Mouse (Mus musculus): ENCODE results near the gene Zer1. TPM values are rescaled to one million over a fixed set of nuclear protein-coding genes. Genes with fewer than 3 reads are reported as not detected.
"Not testable (repeated sequence)": the region's sequence is repeated elsewhere in the genome, so short reads cannot be mapped to it uniquely, and the experiment has no call there.

The Zer1 gene
- total RNA-seq, 1 experiment from 2014 or later, result 46.3 TPM

DNA sequence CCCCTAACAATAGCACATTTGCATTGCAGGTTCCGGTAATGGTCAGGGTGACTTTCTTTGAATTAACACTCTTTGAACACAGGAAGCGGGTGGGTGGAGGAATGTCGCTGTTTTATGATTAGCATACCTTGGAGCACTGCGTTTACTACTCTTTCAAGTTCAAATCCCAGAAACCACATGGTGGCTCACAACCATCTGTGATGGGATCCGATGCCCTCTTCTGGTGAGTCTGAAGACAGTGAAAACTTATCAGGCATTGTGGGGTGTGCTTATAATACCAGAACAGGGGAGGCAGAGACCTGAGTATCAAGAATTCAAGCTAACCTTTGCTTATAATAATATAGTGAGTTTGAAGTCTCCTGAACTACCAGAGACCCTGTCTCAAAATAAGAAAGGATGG lies 6.9 kb upstream of the Zer1 start:
- not testable (repeated sequence) for ATAC-seq (ENCODE audit: extremely low read depth, insufficient number of reproducible peaks, low FRiP score, poor library complexity, severe bottlenecking)

DNA sequence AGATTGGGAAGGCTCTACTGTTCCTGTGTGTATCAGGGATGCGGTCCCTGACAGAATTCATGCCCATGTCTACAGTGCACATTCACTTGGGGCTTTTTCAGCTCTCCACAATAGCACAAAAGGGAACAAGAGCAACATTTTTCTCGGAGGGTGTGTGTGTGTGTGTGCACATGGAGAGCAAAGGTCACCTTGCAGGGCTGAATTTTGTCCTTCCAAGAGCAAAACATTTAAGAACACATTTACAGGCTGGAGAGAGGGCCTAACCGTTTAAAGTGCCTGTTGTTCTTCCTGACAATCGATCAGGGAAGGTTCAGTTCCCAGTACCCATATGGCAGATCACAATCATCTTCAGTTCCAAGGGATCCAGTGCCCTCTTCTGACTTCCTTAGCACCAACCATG lies 5.8 kb upstream of the Zer1 start:
- no peak for ATAC-seq (ENCODE audit: extremely low read depth, insufficient number of reproducible peaks, low FRiP score, poor library complexity, severe bottlenecking)

DNA sequence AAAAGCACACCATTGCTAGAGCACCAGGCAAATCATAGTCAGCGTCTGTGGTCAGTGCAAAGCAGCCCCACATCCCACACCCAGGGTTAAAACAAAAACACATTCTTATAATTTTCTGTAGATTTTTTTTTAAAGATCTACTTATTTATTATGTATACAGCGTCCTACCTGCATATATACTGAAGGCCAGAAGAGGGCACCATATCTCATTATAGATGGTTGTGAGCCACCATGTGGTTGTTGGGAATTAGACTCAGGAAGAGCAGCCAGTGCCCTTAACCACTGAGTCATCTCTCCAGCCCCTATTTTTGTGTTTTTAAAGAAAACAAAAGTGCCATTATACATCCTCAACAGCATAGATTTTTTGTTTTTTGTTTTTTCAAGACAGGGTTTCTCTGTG lies 4.4 kb upstream of the Zer1 start:
- no peak for ATAC-seq (ENCODE audit: extremely low read depth, insufficient number of reproducible peaks, low FRiP score, poor library complexity, severe bottlenecking)

DNA sequence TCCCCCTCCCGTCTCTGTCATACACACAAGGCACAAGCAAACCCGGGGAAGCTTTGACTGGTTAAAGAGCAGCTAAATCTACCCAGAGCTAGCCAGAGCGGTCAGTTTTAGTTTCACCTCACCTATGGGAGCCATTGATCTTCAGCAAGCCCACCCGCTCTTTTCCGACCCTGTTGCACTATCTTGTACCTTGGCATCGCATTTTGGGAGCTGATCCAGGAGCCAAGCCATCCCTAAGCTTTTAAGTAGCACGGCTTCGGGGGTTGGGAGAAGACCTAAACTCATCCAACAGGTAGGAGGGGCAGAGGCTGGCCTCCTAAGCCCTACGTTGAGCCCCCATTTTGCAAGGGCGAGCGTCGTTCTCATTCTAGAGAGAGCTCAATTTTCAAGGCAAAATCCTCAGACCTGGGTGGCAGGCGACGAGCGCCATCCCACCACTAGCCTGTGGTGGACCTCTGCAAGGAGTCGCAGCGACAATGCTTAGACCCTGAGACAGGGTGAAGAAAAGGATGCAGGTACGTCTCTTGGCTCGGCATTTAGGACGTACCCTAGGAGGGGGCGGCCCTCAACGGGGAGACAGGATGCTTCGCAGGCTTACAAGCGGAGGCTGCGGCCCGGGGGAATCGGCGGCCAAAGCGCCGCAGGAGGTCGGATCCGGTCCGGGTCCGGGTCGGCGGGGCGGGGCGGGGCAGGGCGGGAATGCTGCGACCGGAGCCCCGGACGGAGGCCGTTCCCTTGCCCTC lies 485 bp downstream of the Zer1 start:
- 0 out of 2 replicates have a peak, but pooled peaks have one; percentile 8 for ATAC-seq (ENCODE audit: extremely low read depth, insufficient number of reproducible peaks, low FRiP score, poor library complexity, severe bottlenecking)

DNA sequence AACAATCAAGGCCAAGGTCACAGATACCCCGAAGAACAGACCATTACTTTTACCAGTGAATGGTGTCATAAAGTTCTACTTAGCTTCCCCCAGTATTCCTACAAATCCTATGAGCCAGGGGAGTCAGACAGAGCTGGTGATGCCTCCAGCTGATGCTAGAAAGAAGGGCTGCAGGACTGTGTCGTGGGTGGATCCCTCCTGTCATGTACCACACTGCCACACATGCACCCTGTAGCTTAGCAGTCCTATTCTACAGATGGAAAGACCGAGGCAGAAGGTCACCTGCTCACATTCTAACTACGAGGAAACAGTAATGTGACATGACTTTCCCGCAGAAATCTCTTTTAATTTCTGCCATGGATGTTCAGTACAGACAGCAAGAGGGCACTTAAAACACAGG lies 1.6 kb downstream of the Zer1 start:
- ATAC-seq (ENCODE audit: extremely low read depth, insufficient number of reproducible peaks, low FRiP score, poor library complexity, severe bottlenecking), result no peak

DNA sequence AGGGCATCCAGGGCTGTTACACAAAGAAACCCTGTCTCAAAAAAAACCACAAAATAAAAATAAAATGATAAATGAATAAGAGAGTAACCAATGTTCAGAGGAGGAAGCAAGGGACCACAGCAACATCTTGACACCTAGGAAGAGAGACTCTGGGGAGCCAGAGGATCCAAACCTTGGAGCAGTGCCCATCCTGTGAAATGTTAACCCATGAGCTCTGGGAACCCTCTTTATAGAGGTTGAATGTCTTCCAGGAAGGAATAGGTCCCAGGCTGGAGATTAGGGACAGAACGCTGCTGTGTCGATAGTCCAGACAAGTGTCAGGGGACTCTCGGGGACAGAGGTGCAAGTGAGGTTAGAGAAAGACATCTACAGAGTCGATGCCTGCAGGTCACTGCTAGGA lies 4.1 kb downstream of the Zer1 start:
- ATAC-seq (ENCODE audit: extremely low read depth, insufficient number of reproducible peaks, low FRiP score, poor library complexity, severe bottlenecking), result no peak

DNA sequence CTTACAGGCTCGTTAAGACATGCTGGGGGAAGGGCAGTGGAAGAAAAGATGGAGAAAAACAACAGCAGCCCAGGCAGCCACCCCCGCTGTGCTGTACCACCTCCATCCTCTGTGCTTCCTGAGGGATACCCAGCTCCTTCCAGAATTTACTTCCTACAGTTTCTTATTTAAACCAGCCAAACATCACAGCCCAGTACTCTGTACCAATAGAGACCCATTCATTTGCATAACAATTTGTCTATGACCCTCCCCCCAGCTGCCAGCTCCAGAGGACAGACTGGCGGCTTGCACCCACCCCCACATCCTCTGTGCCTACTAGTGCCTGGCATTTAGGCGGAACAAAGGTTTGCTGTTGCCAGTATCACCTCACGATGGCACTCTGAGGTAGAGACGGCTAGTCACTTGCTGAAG lies 4.7 kb downstream of the Zer1 start:
- peak; percentile 49 for ATAC-seq (ENCODE audit: extremely low read depth, insufficient number of reproducible peaks, low FRiP score, poor library complexity, severe bottlenecking)

DNA sequence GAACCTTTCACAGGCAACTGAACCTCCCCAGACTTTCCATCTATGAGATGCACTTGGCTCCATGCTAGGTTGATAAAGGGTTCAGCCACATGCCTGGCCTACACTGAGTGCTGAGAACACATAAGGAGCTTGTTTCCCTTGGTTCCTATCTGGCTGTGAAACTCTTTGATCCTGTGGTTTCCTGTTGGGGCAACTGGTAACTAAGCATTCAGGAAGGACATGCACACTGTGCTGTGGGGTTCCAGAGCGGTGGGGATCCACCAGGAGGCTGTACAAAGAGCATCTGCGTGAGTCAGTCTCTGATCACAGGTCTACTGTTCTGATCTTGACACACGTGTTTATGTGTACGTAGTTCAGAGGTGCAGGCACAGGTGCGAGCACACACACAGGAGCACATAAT lies 11.8 kb downstream of the Zer1 start:
- no peak for ATAC-seq (ENCODE audit: extremely low read depth, insufficient number of reproducible peaks, low FRiP score, poor library complexity, severe bottlenecking)

DNA sequence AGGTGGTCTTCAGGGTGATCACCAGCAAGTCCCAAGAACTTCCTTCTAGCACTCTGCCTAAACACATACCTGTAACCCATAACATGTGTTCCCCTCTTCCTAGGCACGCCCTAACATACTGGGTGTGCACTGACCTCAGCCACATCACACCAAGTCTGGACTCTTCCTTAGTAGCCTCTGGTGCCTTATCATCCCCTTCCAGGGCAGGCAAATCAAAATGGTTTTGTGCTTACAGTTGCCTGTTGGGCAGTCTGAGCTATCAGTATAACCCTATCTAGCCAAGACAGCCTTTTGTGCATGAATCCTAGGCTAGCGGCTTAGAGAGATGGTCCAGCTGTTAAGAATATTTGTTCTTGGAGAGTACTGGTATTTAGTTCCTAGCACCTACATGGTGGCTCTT lies 12.9 kb downstream of the Zer1 start:
- no peak for ATAC-seq (ENCODE audit: extremely low read depth, insufficient number of reproducible peaks, low FRiP score, poor library complexity, severe bottlenecking)

DNA sequence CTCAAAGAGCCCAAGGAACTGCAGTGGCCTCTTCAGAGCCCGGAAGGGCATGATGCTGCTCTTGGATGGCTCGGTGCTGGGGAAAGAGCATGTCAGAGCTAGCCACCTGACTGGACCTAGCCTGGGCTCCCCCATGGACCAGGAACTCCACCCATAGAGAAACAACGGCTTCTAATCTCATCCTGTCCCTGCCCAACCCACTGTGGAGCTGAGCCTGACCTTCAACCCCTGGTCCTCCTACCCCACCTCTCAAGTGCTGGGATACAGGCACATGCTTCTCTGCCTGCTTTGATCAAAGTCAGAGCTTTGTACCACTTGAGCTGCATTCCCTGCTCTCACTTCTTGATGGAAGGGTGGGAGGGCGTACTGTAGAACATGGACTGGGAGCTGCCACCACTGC lies 16.1 kb downstream of the Zer1 start:
- no peak for ATAC-seq (ENCODE audit: extremely low read depth, insufficient number of reproducible peaks, low FRiP score, poor library complexity, severe bottlenecking)

DNA sequence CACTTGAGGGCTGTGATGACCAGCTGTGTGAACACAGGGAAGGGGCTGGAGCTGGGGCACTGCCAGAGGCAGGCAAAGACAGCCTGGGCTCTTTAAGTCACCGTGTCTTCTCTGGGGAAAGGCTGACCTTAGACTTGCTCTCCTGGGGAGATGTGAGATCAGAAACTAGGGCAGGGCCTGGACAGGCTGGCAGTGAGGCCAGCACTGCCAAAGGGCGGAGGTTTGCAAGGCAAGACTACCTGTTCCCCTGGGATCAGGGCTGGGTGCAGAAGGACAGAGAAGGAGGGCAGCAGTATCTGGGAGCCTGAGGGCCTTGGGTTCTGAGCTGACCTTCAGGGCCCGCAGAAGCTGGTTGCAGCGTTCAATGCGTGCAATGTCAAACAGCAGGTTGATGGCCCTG lies 16.7 kb downstream of the Zer1 start:
- no peak for ATAC-seq (ENCODE audit: extremely low read depth, insufficient number of reproducible peaks, low FRiP score, poor library complexity, severe bottlenecking)

DNA sequence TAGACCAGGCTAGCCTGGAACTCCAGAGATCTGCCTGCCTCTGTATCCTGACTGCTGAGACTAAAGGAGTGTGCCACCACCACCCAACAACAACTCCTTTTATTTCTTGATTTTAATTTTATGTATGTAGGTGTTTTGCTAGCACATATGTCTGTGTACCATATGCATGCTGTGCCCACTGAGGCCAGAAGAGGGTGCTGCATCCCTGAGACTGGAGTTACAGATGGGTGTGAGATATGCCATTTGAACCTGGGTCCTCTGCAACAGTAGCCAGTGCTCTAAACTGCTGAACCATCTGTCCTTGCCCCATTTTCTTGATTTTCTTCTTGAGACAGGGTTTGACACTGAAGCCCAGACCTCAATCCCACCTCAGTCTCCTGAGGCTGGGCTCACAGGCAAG lies 18.0 kb downstream of the Zer1 start:
- ATAC-seq (ENCODE audit: extremely low read depth, insufficient number of reproducible peaks, low FRiP score, poor library complexity, severe bottlenecking), result peak; percentile 39; the same call in 1 of the 2 replicates

DNA sequence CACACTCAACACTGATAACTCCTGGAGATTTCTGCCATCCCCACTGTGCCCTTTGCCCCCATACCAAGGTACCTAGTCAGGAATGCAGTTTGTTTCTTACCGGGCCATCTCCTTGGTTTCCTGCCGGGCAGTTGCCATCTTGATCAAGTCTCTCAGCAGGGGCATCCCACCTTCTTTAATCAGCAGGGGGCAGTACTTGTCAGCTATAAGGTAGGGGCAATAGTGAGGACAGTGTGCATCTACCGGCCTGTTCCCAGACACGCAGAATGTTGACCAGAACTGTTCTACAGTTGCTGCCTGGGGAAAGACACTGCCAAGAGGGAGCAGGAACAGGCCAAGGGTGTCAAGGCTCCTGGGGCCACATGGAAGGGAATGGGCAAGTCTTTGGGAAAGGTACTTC lies 24.2 kb downstream of the Zer1 start:
- no peak for ATAC-seq (ENCODE audit: extremely low read depth, insufficient number of reproducible peaks, low FRiP score, poor library complexity, severe bottlenecking)

DNA sequence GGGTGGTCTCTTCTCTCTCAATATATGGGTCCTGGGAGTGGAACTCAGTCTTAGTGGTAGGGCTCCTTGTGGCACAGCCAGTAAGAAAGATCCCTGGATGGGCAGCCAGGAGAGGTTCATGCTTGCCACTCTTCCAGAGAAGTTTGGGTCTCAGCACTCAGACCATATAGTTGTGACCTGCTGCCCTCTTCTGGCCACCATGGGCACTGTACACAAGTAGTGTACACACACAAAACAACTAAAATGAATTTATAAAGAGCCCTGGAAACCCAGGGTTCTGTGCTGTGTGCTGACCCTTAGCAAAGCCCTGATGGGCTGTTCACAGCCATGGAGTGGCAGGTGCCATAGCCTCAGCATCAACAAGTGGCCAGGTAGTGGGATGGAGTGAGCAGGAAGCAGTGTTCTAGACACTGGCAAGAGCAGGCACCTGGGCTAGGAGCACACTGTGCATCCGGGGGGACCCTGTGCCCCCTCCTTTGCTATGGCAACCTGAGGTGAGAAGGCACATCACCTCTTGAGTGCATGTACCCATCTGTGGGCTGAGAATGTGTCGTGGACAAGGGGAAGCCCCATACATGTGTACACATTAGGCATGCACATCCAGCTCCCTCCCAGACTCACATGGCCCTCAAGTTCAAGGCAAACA lies 28.4 kb downstream of the Zer1 start:
- peak; percentile 24; the same call in 1 of the 2 replicates for ATAC-seq (ENCODE audit: extremely low read depth, insufficient number of reproducible peaks, low FRiP score, poor library complexity, severe bottlenecking)

DNA sequence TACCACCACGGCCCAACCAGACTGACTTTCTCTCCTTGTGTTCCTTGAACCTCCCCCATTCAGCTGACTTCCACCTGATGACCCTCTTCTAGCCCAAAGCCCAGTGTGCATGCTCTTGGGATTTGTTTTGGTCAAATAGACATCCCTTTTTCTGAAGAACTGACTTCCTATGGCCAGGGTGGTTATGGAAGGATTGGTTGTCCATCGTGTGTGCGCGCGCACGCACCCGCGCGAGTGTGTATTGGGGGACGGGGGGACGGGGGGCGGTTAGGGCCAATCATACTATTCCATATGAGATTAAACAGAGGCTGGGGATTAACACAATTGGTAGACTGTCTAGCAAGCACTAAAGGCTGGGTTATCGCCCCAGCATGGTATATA lies 30.2 kb downstream of the Zer1 start:
- no peak for ATAC-seq (ENCODE audit: extremely low read depth, insufficient number of reproducible peaks, low FRiP score, poor library complexity, severe bottlenecking)

DNA sequence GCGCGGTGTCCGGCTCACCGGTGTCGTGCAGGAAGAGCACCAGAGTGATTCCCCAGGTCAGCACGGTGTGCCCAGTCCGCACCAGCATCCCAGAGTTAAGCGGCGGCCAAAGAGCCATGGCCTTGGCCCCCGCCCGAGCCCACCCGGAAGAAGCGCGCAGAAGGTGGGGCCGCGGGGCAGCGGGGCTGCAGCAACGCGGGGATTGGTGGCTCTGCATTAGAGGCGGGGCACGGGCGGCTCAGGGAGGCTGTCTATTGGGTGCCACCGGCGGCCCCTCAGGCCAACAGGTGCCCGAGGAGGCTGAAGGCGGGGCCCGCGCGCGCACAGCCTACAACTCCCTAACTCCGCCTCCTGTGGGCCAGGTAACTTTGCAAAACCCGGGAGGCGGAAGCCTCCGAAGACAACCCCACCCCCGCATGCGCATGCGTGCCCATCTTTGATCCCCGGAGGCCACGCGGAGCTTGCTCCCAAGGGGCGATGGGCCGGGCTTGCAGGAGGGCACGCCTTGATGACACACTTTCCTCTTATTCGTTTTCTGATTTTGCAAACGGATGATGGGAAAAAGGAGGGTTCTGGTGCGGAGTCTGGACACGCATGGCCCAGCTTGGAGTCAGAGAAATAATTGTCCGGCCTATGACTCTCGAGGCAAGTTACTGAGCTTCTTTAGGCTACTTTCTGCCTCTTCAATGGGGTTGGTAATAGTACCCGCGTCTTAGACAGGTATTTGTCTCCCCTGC lies 30.7 kb downstream of the Zer1 start, which contains the start of gene Zdhhc12:
Zdhhc12 (minus strand) TSS at position 178 of the 737 bp plus-strand sequence.
- ATAC-seq (ENCODE audit: extremely low read depth, insufficient number of reproducible peaks, low FRiP score, poor library complexity, severe bottlenecking), result peak; percentile 84

DNA sequence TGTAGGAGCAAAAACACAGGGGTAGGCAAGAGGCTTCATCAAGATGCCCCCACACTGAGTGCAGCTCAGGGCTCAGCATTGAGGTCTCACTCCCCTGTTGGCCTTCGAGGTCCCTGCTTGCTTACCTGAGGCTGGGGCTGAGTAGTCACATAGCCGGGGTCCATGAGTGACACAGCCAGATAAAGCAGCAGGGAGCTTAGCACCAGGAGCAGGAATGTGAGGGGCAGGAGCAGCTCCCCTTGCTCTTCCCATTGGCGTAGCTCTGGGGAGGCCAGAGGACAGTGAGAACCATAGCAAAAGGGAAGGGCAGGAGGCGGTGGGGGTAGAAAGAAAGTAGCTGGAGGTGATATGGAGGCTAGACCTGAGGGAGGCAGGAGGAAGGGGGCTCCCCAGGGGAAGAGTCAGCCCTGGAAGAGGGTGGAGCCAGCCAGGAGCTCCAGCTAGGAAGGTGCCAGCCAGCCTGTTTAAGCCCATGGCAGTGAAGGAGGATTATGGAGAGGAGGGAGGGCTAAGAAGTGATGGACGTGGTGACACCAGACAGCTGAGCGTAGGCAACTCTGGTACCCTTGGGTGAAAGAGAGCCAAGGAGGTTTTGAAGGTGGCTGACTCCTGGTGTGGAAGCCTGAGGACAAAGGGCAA lies 32.0 kb downstream of the Zer1 start:
- ATAC-seq (ENCODE audit: extremely low read depth, insufficient number of reproducible peaks, low FRiP score, poor library complexity, severe bottlenecking), result no peak

DNA sequence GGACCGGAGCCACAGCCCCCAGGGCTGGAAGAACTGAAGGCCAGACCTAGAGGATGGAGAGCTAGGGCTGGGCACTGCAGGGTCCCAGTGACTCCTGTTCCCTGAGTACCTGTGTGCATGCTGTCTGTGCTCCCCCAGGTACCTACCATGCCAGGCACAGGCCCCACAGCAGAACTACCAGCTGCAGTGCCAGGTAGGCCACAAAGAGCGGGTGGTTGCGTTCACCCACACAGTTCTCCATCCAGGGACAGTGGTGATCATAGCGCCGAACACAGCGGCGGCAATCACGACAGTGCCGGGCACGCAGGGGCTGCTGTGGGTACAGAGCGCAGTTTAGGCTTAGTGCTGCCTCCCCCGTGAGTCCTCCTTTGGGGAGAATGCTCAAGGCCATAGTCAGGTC lies 32.9 kb downstream of the Zer1 start:
- no peak for ATAC-seq (ENCODE audit: extremely low read depth, insufficient number of reproducible peaks, low FRiP score, poor library complexity, severe bottlenecking)

DNA sequence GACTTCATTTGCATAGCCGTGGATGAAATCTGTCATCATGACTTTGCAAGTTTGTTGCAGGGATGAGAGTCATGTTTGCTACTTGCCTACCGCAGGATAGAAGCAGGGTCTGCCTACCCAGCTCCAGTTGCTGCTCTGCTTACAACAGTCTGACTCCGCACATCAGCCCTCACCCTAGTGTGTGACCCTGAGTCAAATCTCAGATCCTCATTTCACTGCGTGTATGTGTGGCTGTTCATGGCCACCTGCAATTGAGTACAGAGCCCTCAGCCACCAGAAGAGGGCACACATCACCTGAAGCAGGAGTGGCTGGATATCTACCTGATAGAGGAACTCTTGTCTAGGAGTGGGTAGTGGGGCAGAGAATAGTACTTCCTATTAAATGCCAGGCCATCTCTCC lies 37.1 kb downstream of the Zer1 start:
- no peak for ATAC-seq (ENCODE audit: extremely low read depth, insufficient number of reproducible peaks, low FRiP score, poor library complexity, severe bottlenecking)

DNA sequence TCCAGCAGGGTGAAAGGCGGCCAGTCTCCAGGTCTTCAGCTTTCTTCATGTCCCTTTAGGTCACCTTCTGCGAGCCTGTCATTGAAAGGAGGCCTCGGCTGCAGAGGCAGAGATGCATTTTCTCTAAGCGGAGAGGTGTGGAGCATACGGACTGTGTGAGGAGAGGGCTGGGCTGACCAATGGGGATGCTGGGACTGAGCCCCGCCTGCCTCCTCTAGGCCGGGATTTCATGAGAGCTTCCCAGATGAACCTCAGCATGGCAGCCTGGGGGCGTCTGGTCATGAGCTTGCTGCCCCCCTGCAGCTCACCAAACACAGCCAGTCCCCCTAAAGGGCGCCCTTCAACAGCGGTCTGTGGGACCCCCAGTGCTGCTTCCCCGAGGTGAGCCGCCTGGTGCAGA lies 39.8 kb downstream of the Zer1 start:
- ATAC-seq (ENCODE audit: extremely low read depth, insufficient number of reproducible peaks, low FRiP score, poor library complexity, severe bottlenecking), result no peak

Measured in neutrophil, adult 5-6 weeks (primary cell).